Mouse (Mus musculus): ENCODE measurements around the gene Ccdc63.

- TF ChIP-seq POLR2A (IDR thresholded peaks at IDR 0.05; ENCODE audit: insufficient read length, low read depth): no peak
- TF ChIP-seq MAX (IDR thresholded peaks at IDR 0.05; ENCODE audit: low read depth): no peak
- TF ChIP-seq POLR2AphosphoS2 (IDR thresholded peaks at IDR 0.05; ENCODE audit: insufficient read length, low read depth): no peak
- no peak for TF ChIP-seq REST (IDR thresholded peaks at IDR 0.05; ENCODE audit: insufficient read depth, insufficient read length)
- TF ChIP-seq CEBPB (IDR thresholded peaks at IDR 0.05; ENCODE audit: insufficient read depth, poor library complexity, severe bottlenecking): no peak
- no peak for TF ChIP-seq MYOG (IDR thresholded peaks at IDR 0.05; ENCODE audit: control insufficient read depth in 1 of 3, insufficient read depth in 1 of 3, insufficient read length in 2 of 3, low read depth in 2 of 3)
- TF ChIP-seq E2F4 (IDR thresholded peaks at IDR 0.05; ENCODE audit: insufficient read depth): no peak
Measured at GRCm38 (mm10) chr5:122093734-122094133, 46.9 kb downstream of the Ccdc63 start.
